Mouse (Mus musculus): ENCODE measurements around the gene Gm15023. TPM values are rescaled to one million over a fixed set of nuclear protein-coding genes. Genes with fewer than 3 reads are reported as not detected.
"Not testable (repeated sequence)": the region's sequence is repeated elsewhere in the genome, so short reads cannot be mapped to it uniquely, and the experiment has no call there.

The Gm15023 gene
- total RNA-seq (2014; fragmentation: Nextera tagmentation) (not detected in 2 replicates), total RNA-seq (2017) (not detected in 2 replicates), polyA plus RNA-seq (2012) (not detected in 2 replicates)

- H3K4me3 ChIP-seq (ENCODE audit: low read depth, low read length); ATAC-seq (ENCODE audit: extremely low read depth, insufficient number of reproducible peaks, low FRiP score, poor library complexity, severe bottlenecking); H3K4me1 ChIP-seq (ENCODE audit: insufficient read depth, low read depth, low read length); H3K36me3 ChIP-seq (replicated peaks); H3K27me3 ChIP-seq (ENCODE audit: insufficient read depth, low read length); DNase-seq (ENCODE audit: low spot score); H3K9me3 ChIP-seq (replicated peaks): not testable (repeated sequence)
These were observed at the start of gene Gm15023 for GRCm38 (mm10) chrX:135177532-135177931. Gm15023 (minus strand) TSS chrX:135177632.

DNA sequence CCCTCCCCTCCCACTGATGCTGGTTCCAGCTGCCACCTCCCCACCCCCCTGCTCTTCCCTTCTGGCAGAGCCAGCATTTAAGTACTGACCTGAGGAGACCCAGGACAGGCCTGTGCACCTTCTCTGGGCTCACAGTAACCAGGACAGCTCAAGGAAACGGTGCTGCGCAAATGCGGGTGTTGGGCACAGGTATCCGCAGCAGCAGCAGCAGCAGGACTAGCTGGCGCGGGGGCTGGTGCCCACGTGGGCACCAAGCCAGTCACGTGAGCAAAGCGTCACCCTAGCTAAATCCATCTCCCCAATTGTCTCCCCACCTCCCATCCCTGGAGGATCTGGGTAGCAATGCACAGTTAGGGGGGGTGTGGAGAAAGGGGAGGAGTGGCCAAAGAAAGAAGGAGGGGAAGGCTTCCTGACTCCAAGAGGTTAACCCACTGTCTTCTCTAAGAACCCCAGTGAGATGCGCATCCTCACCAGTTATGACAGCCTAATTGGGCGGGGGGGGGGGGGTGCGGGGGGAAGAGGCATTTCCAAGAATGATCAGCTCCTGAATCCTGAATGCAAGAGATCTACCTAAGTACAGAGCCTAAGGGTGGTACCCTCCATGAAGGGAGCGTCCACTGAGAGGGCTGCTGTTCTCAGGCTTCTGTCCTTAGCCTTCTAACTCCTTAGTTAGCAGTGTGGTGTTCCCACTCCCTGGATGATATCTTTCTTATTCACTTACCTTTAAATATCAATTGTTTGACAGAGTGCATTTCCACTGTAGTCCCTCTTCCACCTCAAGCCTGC is 33.2 kb upstream of the Gm15023 start, which contains the start of gene Tceal6:
Tceal6 (minus strand) TSS at position 252 of the 786 bp plus-strand sequence.
- no peaks in the 10 kb centered on the region for H3K4me1 ChIP-seq (ENCODE audit: insufficient read depth, low read depth, low read length)
- no peaks in the 10 kb centered on the region for H3K27me3 ChIP-seq (ENCODE audit: insufficient read depth, low read length)
- no peaks in the 10 kb centered on the region for H3K9me3 ChIP-seq (replicated peaks)
- ATAC-seq (ENCODE audit: extremely low read depth, insufficient number of reproducible peaks, low FRiP score, poor library complexity, severe bottlenecking) (no peak), DNase-seq (ENCODE audit: low spot score) (no peak)
- no peak within 1 kb of the TSS for H3K4me3 ChIP-seq (ENCODE audit: low read depth, low read length)
- TF ChIP-seq POLR2AphosphoS5 (IDR thresholded peaks at IDR 0.05; ENCODE audit: insufficient replicate concordance, low read depth, low read length), result no peak
- no peak for TF ChIP-seq CTCF (IDR thresholded peaks at IDR 0.05; ENCODE audit: low read depth, low read length)
- TF ChIP-seq GATA2 (IDR thresholded peaks at IDR 0.05; ENCODE audit: borderline replicate concordance, low read depth, low read length), result no peak
- TF ChIP-seq GATA1 (IDR thresholded peaks at IDR 0.05; ENCODE audit: borderline replicate concordance, low read length), result no peak
- no peak for TF ChIP-seq TAL1 (conservative IDR thresholded peaks at IDR 0.05; ENCODE audit: low read depth, low read length)
- no peaks in the 10 kb centered on the region for H3K36me3 ChIP-seq (replicated peaks)

DNA sequence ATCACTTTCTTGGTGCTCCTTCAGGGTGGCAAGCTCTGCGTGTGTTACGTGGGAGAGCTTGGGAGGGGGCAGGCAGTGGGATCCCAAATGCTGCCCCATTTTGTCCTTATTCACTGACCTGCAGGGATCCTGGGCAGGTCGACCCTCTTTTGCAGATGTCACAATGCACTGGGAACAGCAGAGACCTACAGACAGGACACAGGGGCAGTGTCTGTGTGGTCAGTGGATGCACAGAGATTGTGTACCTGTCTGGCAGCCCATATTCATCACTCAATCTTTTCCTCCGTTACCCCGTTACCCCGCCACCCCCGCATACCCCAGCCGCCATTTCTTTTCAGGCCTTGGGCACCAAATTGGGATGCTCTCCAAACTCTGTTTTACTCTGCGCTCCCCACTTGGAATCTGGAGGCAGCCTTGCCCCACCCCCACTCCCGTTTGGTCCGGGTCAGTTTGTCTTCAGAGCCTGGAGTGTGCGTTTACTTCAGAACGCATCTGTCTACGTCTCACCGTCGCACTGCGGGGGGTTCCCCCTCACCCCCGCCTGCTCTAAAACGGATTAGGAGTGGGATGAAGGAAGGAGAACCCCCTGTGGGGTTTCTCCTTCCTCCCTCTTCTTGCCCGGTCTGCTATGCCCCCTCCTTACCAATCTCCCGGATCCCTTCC is 32.5 kb upstream of the Gm15023 start:
- not testable (repeated sequence) for H3K27me3 ChIP-seq (ENCODE audit: insufficient read depth, low read length); H3K4me1 ChIP-seq (ENCODE audit: insufficient read depth, low read depth, low read length); H3K9me3 ChIP-seq (replicated peaks); DNase-seq (ENCODE audit: low spot score); ATAC-seq (ENCODE audit: extremely low read depth, insufficient number of reproducible peaks, low FRiP score, poor library complexity, severe bottlenecking); H3K36me3 ChIP-seq (replicated peaks); H3K4me3 ChIP-seq (ENCODE audit: low read depth, low read length)

DNA sequence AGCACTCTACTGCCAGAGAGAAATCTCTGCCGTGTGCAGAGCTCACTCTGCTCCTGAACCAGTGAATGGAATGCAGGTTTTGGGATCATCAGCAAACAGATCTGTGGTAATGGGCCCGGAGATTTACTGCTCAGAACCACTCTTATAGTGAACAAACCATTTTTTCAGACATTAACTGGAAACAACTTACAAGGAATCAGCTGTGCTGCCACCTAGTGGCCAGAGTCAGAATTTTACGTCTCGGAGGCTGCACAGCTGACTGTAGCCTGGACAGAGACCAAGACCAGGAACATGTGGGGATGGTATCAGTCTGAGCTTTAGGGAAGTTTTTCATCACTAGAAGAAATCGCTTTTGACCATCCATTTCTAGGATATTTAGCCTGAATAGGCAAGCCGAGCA is 12.5 kb upstream of the Gm15023 start:
- ATAC-seq (ENCODE audit: extremely low read depth, insufficient number of reproducible peaks, low FRiP score, poor library complexity, severe bottlenecking); H3K27me3 ChIP-seq (ENCODE audit: insufficient read depth, low read length); DNase-seq (ENCODE audit: low spot score); H3K4me1 ChIP-seq (ENCODE audit: insufficient read depth, low read depth, low read length); H3K4me3 ChIP-seq (ENCODE audit: low read depth, low read length); H3K9me3 ChIP-seq (replicated peaks); H3K36me3 ChIP-seq (replicated peaks): not testable (repeated sequence)

GRCm38 (mm10) chrX:135188661-135189060 is 11.2 kb upstream of the Gm15023 start:
- H3K36me3 ChIP-seq (replicated peaks); H3K4me1 ChIP-seq (ENCODE audit: insufficient read depth, low read depth, low read length); H3K9me3 ChIP-seq (replicated peaks); DNase-seq (ENCODE audit: low spot score); ATAC-seq (ENCODE audit: extremely low read depth, insufficient number of reproducible peaks, low FRiP score, poor library complexity, severe bottlenecking); H3K27me3 ChIP-seq (ENCODE audit: insufficient read depth, low read length); H3K4me3 ChIP-seq (ENCODE audit: low read depth, low read length): not testable (repeated sequence)

Other genes with a start within 250 kb of the Gm15023 start
- not detected in 2 replicates for gene Nxf2, start 212.9 kb downstream of the Gm15023 start, total RNA-seq (2014; fragmentation: Nextera tagmentation)
- gene Nxf2, start 212.9 kb downstream of the Gm15023 start, total RNA-seq (2017), result not detected in 2 replicates
- gene Nxf2, start 212.9 kb downstream of the Gm15023 start, polyA plus RNA-seq (2012), result 0.02 TPM in 1 of 2 replicates, not detected in the other
- gene Zmat1, start 168.4 kb downstream of the Gm15023 start, total RNA-seq (2014; fragmentation: Nextera tagmentation), result 8.7 and 12.0 TPM in 2 replicates
- 0.60 and 0.70 TPM in 2 replicates for gene Zmat1, start 168.4 kb downstream of the Gm15023 start, total RNA-seq (2017)
- gene Zmat1, start 168.4 kb downstream of the Gm15023 start, polyA plus RNA-seq (2012), result 0.96 and 1.4 TPM in 2 replicates
- not detected in 2 replicates for gene Tceal6, start 33.1 kb upstream of the Gm15023 start, total RNA-seq (2014; fragmentation: Nextera tagmentation)
- not detected in 2 replicates for gene Tceal6, start 33.1 kb upstream of the Gm15023 start, total RNA-seq (2017)
- not detected in 2 replicates for gene Tceal6, start 33.1 kb upstream of the Gm15023 start, polyA plus RNA-seq (2012)
- not detected in 2 replicates for gene Pramel3, start 124.7 kb upstream of the Gm15023 start, total RNA-seq (2014; fragmentation: Nextera tagmentation)
- gene Pramel3, start 124.7 kb upstream of the Gm15023 start, total RNA-seq (2017), result 0.12 TPM in 1 of 2 replicates, not detected in the other
- gene Pramel3, start 124.7 kb upstream of the Gm15023 start, polyA plus RNA-seq (2012), result not detected in 2 replicates
- not detected in 2 replicates for gene Gm5128, start 195.7 kb upstream of the Gm15023 start, total RNA-seq (2014; fragmentation: Nextera tagmentation)
- not detected in 2 replicates for gene Gm5128, start 195.7 kb upstream of the Gm15023 start, total RNA-seq (2017)
- not detected in 2 replicates for gene Gm5128, start 195.7 kb upstream of the Gm15023 start, polyA plus RNA-seq (2012)

Data from G1E (cell line).